Mouse (Mus musculus) liver, embryonic 15.5 days (tissue): ENCODE measurements around the gene Zfp618. TPM values are rescaled to one million over a fixed set of nuclear protein-coding genes. Genes with fewer than 3 reads are reported as not detected.

Source experiments
- ATAC-seq: fragments of 200-750 bp; cut with Nextera tagmentation; 2 replicates; pipeline ENCODE4 v1.8.0; 2017; ENCODE audit warnings: moderate number of reproducible peaks, mild to moderate bottlenecking, moderate library complexity; ENCODE audit not compliant: insufficient read depth
- H3K27ac ChIP-seq: fragments of 300-500 bp; sonication (generic); replicated peaks from 2 replicates; pipeline ENCODE4 v1.5.1; 2015; ENCODE audit warnings: mild to moderate bottlenecking, inconsistent platforms
- H3K27me3 ChIP-seq: fragments of 300-500 bp; sonication (generic); 2 replicates; pipeline ENCODE4 v1.6.1; 2015; ENCODE audit warnings: mild to moderate bottlenecking, inconsistent platforms
- H3K36me3 ChIP-seq: fragments of 300-500 bp; sonication (generic); replicated peaks from 2 replicates; pipeline ENCODE4 v1.6.1; 2015; ENCODE audit warnings: moderate library complexity, mild to moderate bottlenecking, inconsistent platforms
- H3K4me1 ChIP-seq: fragments of 300-500 bp; sonication (generic); replicated peaks from 2 replicates; pipeline ENCODE4 v1.6.1; 2015; ENCODE audit warnings: inconsistent platforms
- H3K4me2 ChIP-seq: fragments of 300-500 bp; sonication (generic); 2 replicates; pipeline ENCODE4 v1.6.1; 2015; ENCODE audit warnings: moderate library complexity, mild to moderate bottlenecking, inconsistent platforms
- H3K4me3 ChIP-seq: fragments of 300-500 bp; sonication (generic); replicated peaks from 2 replicates; pipeline ENCODE4 v1.5.1; 2015; ENCODE audit warnings: mild to moderate bottlenecking, inconsistent platforms
- H3K9ac ChIP-seq: fragments of 300-500 bp; sonication (generic); 2 replicates; pipeline ENCODE4 v1.6.1; 2015; ENCODE audit warnings: moderate library complexity, mild to moderate bottlenecking, inconsistent platforms
- H3K9me3 ChIP-seq: fragments of 300-500 bp; sonication (generic); replicated peaks from 2 replicates; pipeline ENCODE4 v1.6.1; 2016; ENCODE audit warnings: inconsistent platforms
- WGBS: fragments of 180-500 bp; shearing (Covaris S2); methylation state at CpG from one replicate; pipeline ENCODE4 v1.1.7; 2015; ENCODE audit warnings: mixed read lengths; ENCODE audit not compliant: insufficient replicate concordance; 5-methylcytosine and 5-hydroxymethylcytosine counted together
- polyA plus RNA-seq: library from polyadenylated mRNA; unstranded; fragments of >200 nt; fragmentation: Nextera tagmentation; extraction: Ambion mirVana; gene quantifications from 2 replicates; pipeline ENCODE4 v1.2.1, GENCODE M21; 2015

Gene Zfp618
- polyA plus RNA-seq, 1 experiment from 2014 or later = 4.3 TPM

DNA sequence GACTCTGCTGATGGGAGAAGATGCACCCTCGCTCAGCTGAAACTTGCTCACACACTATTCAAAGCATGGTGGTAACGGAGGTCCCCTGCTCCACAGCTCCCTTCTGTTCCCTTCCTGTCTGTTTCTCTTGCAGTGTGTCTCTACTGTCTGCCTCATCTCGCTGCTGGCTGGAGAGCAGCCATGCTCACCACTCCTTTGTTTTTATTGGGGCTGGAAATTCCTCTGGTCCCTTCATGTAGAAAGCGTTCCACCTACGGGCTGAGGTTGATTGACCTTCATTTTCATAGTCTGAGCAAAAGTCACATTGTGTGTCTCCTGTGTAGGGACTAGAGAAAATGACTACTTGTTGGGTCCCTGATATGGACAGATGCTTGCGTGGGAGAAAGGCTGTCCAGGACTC, 102.4 kb downstream of the Zfp618 start:
- Histone ChIP-seq H3K4me2 (no peak overlapping the region), H3K27ac (no peak overlapping the region), H3K27me3 (no peaks in the 10 kb centered on the region), H3K9me3 (no peaks in the 10 kb centered on the region), H3K4me1 (no peaks in the 10 kb centered on the region), H3K4me3 (no peak overlapping the region), H3K36me3 (no peaks in the 10 kb centered on the region; the same call in 1 of the 2 replicates), H3K9ac (no peak overlapping the region)
- ATAC-seq = no peak
- 60% methylated on average over 6 of the region's 6 CpGs for WGBS

DNA sequence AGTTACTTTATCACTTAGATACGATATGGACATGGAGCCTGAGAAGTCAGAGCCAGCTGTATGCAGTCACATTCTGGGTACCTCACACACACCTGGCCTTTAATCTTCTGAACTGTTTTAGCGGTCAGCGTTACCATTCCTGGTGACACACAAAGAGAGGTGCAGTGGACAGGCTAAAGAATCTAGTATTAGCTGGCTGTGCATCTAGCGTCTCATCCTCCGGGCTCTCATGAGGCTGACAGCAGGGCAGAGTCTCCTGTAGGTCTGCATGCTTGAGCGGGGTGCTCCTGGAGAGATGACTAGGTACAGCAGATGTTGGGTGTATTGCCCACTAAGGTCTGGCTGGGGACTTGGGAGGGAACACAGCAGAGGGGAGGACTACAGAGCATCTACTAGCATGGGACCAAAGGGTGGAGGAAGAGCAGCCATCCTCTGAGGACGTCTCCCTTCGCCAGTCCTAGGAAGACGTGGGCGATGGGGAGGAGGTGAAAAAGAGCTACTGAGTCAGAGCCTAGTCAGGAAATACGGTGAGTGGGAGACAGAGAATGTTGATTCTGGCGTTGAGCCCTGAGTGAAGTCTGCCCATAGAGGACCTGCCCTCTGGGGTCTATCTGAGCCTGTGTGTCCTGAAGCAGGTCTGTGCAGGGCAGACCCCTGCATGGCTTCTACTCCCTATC, 103.3 kb downstream of the Zfp618 start:
- H3K4me2 ChIP-seq = no peak overlapping the region
- H3K27ac ChIP-seq = no peak overlapping the region
- H3K9me3 ChIP-seq = no peaks in the 10 kb centered on the region
- H3K4me1 ChIP-seq = no peaks in the 10 kb centered on the region
- 62% methylated on average over 12 of the region's 12 CpGs for WGBS
- H3K36me3 ChIP-seq = no peaks in the 10 kb centered on the region; the same call in 1 of the 2 replicates
- no peaks in the 10 kb centered on the region for H3K27me3 ChIP-seq
- H3K4me3 ChIP-seq = no peak overlapping the region
- ATAC-seq = no peak
- no peak overlapping the region for H3K9ac ChIP-seq

DNA sequence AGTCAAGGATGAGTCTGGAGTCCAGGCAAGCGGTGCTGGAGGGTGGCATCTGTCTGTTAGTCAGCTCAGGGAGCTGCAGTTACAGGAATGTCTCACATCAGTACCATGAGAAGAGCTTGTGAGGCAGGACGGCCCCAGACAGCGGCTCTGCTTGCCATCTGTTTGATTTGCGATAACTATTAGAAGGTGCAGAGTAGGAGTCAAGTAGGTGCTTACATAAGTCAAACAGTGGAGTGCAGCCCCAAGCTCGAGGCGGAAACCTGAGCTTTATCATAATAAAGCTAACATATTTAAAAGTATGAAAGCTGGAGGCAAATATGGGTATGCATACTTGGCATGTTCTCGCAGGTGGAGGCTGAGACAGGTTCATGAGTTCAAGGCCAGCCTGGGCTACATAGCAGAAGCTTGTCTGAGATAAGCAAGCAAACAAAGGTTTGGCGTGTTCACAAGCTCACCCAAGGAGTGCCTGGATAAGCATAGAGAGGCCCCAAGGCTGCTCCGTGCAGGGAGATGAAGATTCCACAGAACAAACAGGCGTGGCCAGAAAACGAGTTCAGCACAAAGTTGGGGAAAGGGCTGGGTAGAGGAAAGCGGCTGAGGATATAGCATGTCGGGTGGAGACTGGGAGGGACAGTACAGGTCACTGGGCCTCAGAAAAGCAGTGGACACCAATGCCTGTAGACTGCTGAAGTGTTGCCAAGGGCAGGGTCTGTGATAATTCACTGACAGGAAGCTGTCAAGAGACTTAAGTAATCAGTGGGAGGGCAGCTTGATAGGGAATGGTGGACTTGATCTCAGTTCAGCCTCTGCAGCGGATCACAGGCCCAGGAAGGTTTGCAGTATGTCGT, 106.3 kb downstream of the Zfp618 start:
- no peak overlapping the region for H3K4me3 ChIP-seq
- H3K27me3 ChIP-seq = no peaks in the 10 kb centered on the region
- no peaks in the 10 kb centered on the region for H3K4me1 ChIP-seq
- H3K9me3 ChIP-seq = no peaks in the 10 kb centered on the region
- ATAC-seq = no peak
- H3K36me3 ChIP-seq = no peaks in the 10 kb centered on the region
- no peak overlapping the region for H3K4me2 ChIP-seq
- H3K27ac ChIP-seq = no peak overlapping the region
- H3K9ac ChIP-seq = no peak overlapping the region
- 52% methylated on average over 15 of the region's 15 CpGs for WGBS

DNA sequence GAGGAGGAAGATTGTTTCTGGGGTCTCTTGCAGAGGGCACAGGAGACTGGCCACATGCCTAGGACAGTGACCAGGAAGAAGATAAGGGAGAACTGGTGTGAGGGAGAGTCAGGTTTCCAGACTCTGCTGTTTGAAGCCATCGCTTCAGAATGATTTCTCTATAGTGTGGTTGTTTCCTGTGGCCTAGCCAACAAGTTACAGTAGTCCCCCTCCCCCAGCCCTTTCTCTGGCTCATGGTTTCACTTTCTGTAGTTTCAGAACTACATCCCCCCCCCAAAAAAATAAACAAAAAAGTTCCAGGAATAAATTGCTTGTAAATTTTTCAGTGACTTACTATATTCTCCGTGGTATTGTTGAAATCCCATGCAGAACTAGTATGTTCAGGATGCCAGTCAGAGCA, 107.8 kb downstream of the Zfp618 start:
- H3K4me2 ChIP-seq = no peak overlapping the region
- 61% methylated on average over 2 of the region's 2 CpGs for WGBS

DNA sequence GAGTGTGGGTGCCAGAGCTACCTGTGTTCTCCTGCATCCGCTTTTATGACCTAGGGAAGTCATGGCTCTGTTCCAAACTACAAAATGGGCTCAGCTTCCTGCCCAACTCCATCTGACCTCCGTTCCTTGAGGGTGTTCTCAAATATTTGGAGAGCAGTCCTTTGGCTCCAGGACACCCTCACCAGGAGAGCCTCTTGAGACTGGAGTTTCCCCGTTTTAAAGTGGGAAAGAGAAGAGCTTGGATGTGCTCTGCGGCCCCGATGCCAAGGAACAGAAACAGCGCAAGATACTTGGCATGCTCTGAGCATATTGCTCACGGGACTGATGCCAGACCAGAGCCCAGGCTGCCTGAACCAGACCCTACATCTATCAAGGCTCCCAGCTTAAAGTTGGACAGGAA, 113.8 kb downstream of the Zfp618 start:
- 66% methylated on average over 7 of the region's 7 CpGs for WGBS
- no peaks in the 10 kb centered on the region for H3K9me3 ChIP-seq
- H3K27ac ChIP-seq = no peak overlapping the region
- 0 out of 2 replicates have a peak, but pooled peaks cover 7% of the 10 kb centered on the region for H3K36me3 ChIP-seq
- H3K4me1 ChIP-seq = no peaks in the 10 kb centered on the region
- H3K27me3 ChIP-seq = no peaks in the 10 kb centered on the region
- H3K9ac ChIP-seq = no peak overlapping the region
- ATAC-seq = no peak
- H3K4me2 ChIP-seq = no peak overlapping the region
- H3K4me3 ChIP-seq = no peak overlapping the region

More for the DNA sequence above, 107.8 kb downstream of the Zfp618 start:
- Histone ChIP-seq H3K36me3 (no peaks in the 10 kb centered on the region), H3K4me1 (no peaks in the 10 kb centered on the region), H3K9ac (no peak overlapping the region), H3K9me3 (no peaks in the 10 kb centered on the region), H3K27me3 (no peaks in the 10 kb centered on the region), H3K4me3 (no peak overlapping the region), H3K27ac (no peak overlapping the region)
- ATAC-seq = no peak

DNA sequence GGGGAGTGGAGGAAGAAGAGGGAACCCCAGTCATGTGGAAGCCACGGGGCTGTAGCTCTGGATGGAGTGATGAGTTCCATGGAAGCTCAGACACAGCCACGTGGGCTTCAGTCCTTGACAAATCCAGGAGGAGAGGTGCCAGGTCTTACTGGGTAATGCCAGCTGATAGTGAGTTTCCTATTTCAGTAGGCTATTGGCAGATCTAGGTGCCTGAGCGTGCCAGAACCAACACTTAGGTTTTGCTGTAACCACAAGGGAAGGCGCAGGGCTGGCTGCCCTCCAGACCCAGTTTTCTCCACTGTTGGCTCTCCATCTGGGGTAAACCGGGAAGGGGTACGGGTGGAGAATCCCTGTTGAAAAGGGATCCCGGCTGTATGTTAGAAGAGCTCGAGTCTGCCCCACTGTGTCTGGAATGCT, 119.1 kb downstream of the Zfp618 start:
- Histone ChIP-seq H3K9me3 (no peaks in the 10 kb centered on the region), H3K9ac (no peak overlapping the region), H3K4me2 (no peak overlapping the region), H3K4me1 (no peaks in the 10 kb centered on the region), H3K36me3 (0 out of 2 replicates have a peak, but pooled peaks cover 7% of the 10 kb centered on the region), H3K27ac (no peak overlapping the region), H3K27me3 (no peaks in the 10 kb centered on the region), H3K4me3 (no peak overlapping the region)
- WGBS = 65% methylated on average over 8 of the region's 8 CpGs
- no peak for ATAC-seq

GRCm38 (mm10) chr4:63089484-63089883, 124.1 kb downstream of the Zfp618 start:
- Histone ChIP-seq H3K4me1 (no peaks in the 10 kb centered on the region), H3K4me3 (no peak overlapping the region), H3K27me3 (no peaks in the 10 kb centered on the region), H3K4me2 (no peak overlapping the region), H3K9me3 (no peaks in the 10 kb centered on the region), H3K27ac (no peak overlapping the region), H3K9ac (no peak overlapping the region), H3K36me3 (no peaks in the 10 kb centered on the region)
- ATAC-seq = no peak
- 8% methylated on average over 1 of the region's 1 CpGs for WGBS

GRCm38 (mm10) chr4:63091151-63091550, 125.8 kb downstream of the Zfp618 start:
- Histone ChIP-seq H3K36me3 (no peaks in the 10 kb centered on the region), H3K4me1 (no peaks in the 10 kb centered on the region), H3K27me3 (no peaks in the 10 kb centered on the region), H3K4me3 (no peak overlapping the region), H3K9me3 (no peaks in the 10 kb centered on the region), H3K4me2 (no peak overlapping the region), H3K27ac (no peak overlapping the region), H3K9ac (no peak overlapping the region)
- WGBS = 25% methylated on average over 5 of the region's 5 CpGs
- no peak for ATAC-seq

DNA sequence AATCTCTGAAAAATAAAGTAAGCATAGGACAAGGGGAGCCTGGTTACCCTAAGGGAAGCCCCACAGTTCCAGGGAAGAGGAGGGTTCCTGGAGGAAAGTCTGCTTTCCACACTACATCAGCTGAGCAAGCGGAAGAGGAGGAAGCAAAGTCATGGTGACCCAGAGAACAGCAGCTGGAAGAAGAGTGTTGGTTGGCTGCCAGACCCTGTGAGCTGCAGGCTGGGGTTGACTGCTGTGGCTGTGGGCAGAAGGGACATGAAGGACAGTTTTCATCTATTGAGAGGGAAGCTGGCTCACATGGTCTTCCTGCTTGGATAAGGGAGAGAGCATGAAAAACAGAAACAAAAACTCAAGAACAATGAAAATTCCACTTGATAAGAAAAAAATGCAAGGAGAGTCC, 132.2 kb downstream of the Zfp618 start:
- H3K9me3 ChIP-seq = no peaks in the 10 kb centered on the region
- no peaks in the 10 kb centered on the region for H3K4me1 ChIP-seq
- no peaks in the 10 kb centered on the region for H3K27me3 ChIP-seq
- no peak overlapping the region for H3K4me3 ChIP-seq
- H3K27ac ChIP-seq = no peak overlapping the region
- H3K4me2 ChIP-seq = no peak overlapping the region
- H3K36me3 ChIP-seq = 0 out of 2 replicates have a peak, but pooled peaks cover 8% of the 10 kb centered on the region
- WGBS = 60% methylated on average over 1 of the region's 1 CpGs
- no peak overlapping the region for H3K9ac ChIP-seq
- ATAC-seq = no peak

DNA sequence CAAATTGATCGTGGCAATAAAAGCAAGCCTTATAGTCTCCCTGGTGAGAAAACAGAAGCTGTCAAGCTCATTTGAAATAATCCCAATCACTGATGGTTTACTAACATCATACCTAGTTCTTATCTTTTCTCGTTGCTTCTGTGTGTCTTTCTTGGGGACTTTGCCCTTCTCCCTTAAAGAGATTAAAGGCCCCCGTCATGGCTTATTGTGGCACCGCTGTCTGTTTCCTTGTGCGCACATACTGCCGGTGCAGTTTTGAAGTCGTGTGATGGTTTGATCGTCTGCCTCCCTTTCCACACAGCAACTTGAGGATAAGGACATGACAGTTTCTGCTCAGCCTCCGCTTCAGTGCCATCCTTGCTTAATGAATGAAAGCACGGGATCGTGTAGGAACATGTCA, 135.1 kb downstream of the Zfp618 start:
- ATAC-seq = no peak
- no peak overlapping the region for H3K4me3 ChIP-seq

DNA sequence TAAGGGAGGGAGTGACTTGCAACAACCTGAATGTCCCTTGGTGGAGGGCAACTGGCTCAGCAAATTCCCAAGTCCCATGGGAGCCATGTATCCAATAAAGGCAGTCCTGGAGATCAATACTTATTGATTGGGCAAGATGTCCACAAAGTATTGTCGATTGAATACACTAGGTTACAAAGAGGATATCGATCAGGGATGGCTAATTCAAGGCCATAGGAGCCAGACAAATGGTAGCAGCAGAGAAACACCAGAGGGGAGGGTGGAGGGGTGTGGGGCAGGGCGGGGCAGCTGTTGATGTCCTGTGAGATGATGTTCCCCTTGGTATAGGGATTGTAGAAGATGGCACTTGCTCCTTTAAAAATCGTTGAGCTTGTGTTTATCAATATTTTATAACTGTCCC, 136.7 kb downstream of the Zfp618 start:
- H3K27ac ChIP-seq = no peak overlapping the region
- no peaks in the 10 kb centered on the region for H3K9me3 ChIP-seq
- ATAC-seq = no peak
- no peaks in the 10 kb centered on the region for H3K27me3 ChIP-seq
- H3K9ac ChIP-seq = no peak overlapping the region
- H3K36me3 ChIP-seq = 0 out of 2 replicates have a peak, but pooled peaks cover 4% of the 10 kb centered on the region
- H3K4me3 ChIP-seq = no peak overlapping the region
- WGBS = 52% methylated on average over 4 of the region's 4 CpGs
- H3K4me2 ChIP-seq = no peak overlapping the region
- H3K4me1 ChIP-seq = no peaks in the 10 kb centered on the region

More for the DNA sequence above, 135.1 kb downstream of the Zfp618 start:
- H3K4me2 ChIP-seq = no peak overlapping the region
- H3K36me3 ChIP-seq = 0 out of 2 replicates have a peak, but pooled peaks cover 8% of the 10 kb centered on the region
- no peak overlapping the region for H3K9ac ChIP-seq
- no peak overlapping the region for H3K27ac ChIP-seq
- WGBS = 71% methylated on average over 11 of the region's 11 CpGs
- no peaks in the 10 kb centered on the region for H3K9me3 ChIP-seq
- H3K27me3 ChIP-seq = no peaks in the 10 kb centered on the region
- H3K4me1 ChIP-seq = no peaks in the 10 kb centered on the region
